Mouse (Mus musculus) telencephalon, adult 2 months (tissue): Measurements from ENCODE around the gene Rundc3a.
"Not testable (repeated sequence)": the region's sequence is repeated elsewhere in the genome, so short reads cannot be mapped to it uniquely, and the experiment has no call there.

Source experiments
- DNase-seq: peaks from one replicate; pipeline ENCODE4 v3.0.0-alpha.2; 2011; ENCODE audit warnings: low read depth, low spot score

Rundc3a gene

DNA sequence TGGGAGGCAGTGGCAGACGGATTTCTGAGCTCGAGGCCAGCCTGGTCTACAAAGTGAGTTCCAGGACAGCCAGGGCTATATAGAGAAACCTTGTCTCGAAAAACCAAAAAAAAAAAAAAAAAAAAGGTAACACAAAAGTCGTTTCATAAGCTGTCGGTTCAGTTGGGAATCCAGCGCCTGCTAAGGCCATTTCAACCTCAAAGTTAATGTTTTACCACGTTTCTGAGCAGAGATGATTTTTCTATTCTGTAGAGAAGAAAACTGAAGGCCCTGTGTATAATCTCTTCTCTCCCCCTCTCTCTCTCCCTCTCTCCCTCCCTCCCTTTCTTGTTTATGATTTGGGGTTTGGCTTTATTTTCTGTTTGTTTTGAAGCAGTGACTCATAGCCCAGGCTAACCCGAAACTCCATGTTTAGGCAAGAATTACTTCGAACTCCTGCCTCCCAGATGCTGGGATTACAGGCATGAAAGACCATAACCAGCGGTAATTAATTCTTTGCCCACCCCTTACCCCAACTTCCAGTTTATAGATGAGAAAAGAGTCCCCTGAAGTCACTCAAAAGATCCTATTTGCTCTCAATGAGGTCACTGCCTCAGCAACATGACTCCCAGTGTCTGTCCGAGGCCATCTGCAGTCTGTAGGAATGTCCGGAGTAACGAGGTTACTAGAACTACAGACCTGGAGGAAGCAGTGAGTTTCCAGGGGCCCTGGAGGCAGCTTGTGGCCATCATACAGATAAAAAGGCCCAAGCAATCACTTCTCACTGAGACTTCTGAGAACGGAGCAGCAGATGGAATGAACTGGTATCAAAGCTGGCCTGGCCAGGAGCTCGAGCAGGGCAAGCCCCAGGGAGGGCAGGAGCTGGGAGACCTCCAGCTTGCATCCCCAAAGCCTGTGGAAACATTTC is 15.9 kb downstream of the Rundc3a start:
- DNase-seq, result no peak

DNA sequence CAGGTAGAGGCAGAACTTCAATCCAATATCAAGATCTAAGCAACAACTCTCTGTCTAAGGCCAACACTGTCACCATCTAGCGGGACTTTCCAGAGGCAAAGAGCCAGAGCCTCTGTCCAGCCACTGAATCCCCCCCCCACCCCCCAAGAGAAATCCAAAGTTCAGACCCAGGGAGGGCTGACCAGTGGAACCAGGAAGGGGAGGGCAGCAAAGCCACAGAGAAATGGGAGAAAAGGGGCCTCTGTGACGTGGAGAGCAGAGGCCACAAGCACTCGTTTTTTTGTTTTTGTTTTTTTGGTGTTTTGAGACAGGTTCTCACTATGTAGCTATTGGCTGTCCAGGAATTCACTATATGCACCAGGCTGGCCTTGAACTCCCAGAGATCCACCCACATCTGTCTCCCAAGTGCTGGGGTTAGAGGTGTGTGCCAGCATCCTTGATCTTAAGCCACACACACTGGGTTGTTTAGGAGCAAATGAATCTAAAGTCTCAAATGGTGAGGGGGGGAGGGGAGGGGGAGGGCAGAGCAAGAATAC is 16.7 kb downstream of the Rundc3a start:
- DNase-seq, result no peak

GRCm38 (mm10) chr11:102410345-102410744 is 17.1 kb downstream of the Rundc3a start:
- not testable (repeated sequence) for DNase-seq

DNA sequence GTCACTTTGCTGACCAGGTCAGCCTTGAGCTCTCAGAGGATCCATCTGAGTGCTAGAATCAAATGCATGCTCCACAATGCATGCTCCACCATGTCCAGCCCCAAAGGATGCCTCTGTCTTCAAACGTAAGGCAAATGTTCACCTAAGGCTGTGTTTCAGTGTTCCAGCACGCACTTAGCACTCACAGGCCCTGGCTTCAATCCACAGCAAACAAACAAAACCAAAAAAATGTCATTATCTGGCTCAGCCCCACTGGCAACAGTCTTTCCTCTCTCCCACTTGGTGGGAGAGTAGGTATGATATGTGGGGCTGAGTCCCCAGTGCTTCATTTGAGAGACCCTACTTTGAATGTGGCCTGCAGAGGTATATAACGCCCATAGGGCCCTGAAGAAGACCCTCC is 17.9 kb downstream of the Rundc3a start:
- DNase-seq, result no peak

- peak; percentile 85 for DNase-seq
These were observed 18.5 kb downstream of the Rundc3a start for GRCm38 (mm10) chr11:102411704-102412103.

- DNase-seq, result no peak
These were observed 19.9 kb downstream of the Rundc3a start for GRCm38 (mm10) chr11:102413059-102413458.

DNA sequence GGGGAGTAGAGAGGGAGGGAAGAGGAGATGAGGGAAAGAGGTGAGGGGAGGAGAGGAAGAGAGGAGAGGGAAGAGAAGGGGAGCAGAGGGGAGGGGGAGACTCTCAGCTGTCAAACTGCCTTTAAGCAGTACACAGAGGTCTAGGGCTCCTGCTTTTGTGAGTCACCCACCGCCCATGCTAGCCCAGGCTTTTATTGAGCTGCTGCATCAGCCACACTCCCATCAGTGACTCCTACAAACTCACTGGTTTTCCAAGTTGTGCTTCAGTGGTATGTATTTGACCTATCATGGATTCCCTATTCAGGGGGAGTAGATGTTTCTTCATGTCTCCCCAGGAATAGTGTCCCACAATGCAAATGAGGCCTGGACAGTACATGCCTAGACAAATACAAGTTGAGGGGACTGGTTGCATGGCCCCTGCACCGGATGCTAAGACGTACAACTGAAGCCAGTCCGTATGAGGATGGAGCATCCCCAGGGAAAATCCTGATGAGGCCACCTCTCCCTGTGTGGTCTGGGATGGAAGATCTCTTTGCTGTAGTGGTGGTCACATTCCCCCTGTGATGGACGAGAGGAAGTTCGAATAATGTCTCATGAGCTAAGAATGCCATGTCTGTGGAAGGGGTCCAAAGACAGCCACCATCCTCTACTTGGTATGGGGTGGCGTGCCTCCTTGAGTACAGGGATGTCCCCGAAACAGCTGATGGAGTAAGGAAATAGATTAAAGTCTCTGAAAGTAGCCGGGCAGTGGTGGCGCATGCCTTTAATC is 22.0 kb downstream of the Rundc3a start:
- no peak for DNase-seq

DNA sequence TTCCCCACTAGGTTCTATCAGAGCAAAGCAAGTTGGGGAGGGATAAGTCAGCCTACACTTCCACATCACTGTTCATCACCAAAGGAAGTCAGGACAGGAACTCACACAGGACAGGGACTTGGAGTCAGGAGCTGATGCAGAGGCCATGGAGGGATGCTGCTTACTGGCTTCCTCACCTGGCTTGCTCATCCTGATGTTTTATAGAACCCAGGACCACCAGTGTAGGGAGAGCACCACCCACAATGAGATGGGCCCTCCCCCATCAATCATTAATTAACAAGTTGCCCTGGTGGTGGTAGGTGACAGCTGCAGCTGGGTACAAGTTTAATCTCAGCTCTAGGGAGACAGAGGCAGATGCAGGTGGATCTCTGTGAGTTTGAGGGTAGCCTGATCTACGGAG is 24.0 kb downstream of the Rundc3a start:
- no peak for DNase-seq

- DNase-seq, result no peak
These were observed 25.7 kb downstream of the Rundc3a start for GRCm38 (mm10) chr11:102418887-102419286.

- no peak for DNase-seq
These were observed 28.4 kb downstream of the Rundc3a start for GRCm38 (mm10) chr11:102421559-102421958.

GRCm38 (mm10) chr11:102424666-102425065 is 31.5 kb downstream of the Rundc3a start:
- no peak for DNase-seq

GRCm38 (mm10) chr11:102425555-102426316 is 32.5 kb downstream of the Rundc3a start:
- no peak for DNase-seq

DNA sequence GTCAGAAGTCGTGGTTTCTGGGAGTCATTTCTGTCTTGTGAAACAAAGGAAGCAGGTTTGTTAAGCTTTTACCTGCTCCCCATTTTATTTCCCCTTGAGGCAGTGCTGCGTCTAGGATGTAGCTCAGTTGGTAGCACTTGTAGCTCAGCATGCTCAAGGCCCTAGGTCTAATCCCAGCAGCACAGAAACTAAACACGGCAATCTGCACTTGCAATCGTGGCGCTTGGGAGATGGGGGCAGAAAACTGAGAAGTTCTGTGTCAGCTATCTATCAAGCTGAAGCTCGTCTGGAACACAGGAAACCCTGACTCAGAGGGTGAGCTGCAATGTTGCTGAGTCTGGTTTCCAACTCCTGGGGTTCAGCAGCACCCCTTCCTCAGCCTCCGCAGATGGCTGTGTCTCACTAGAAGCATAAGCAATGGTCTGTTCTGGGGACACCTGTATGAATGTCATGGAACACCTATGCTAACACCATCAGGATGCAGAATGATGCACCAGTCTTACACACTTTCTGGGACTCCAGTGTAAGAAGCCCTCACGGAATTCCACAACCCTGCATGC is 35.9 kb downstream of the Rundc3a start:
- DNase-seq, result no peak

DNA sequence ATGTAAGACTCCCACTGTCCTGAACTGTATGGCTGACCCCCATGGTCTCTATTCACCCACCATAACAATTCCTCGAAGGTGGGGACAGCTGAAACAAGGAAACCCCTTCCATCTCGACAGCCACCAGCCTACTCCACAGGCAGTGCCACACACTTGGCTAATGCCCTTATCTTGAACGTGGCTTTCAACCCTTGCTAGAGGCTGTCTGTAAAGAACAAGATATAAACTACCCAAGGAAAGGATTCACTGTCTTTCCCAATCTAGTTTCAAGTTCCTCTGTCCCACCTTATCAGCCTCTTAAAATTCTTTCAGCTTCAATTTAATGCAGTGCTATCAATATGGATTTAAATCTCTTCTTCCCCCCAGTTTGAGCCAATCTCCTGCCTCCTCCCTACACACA is 36.3 kb downstream of the Rundc3a start:
- no peak for DNase-seq

DNA sequence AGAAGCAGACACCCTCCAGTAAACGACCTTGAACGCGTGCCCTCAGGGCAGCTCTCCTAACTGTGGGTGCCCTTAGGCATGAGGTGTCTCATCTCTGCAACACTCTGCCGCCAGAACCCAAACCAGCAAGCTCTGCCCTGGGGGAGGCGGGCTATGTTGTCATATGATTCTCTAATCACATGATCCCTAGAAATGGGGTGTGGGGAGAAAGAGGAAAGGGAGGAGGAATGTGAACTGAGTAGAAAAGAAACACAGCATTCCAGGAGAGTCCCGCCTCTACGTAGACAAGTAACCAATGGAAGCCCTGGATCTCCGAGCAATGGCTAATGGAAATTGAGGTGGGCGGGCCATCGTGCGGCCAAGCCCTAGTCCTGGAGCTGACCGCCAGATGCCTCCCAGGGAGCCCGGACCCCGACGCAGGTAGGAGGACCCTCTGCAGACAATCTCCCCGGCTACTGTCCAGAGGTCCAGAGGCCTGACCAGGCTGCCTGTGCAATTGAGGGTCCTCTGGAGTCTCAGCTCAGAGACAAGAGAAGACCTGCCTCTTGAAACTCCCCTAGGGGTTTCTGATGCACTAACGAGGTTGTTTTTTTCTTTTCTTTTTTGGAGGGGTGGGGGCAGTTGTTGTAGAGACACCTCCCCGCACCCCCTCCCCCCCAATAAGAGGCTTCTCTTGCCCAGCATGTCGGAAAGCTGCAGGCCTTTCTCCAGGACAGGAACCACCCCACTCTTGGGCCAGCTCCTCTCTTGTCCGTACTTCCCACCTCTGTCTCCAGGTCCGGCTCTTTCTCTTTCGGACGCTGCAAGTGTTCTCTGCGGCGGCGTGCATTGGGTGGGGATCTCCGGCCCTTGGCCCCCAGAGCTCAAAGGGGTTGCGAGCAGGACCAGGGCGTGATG is 37.2 kb downstream of the Rundc3a start, which contains the start of gene Grn:
Gene Grn, plus strand, starts transcription at position 195 of the 897 bp plus-strand sequence.
- DNase-seq, result peak; percentile 97

GRCm38 (mm10) chr11:102431018-102431645 is 37.9 kb downstream of the Rundc3a start:
- no peak for DNase-seq

DNA sequence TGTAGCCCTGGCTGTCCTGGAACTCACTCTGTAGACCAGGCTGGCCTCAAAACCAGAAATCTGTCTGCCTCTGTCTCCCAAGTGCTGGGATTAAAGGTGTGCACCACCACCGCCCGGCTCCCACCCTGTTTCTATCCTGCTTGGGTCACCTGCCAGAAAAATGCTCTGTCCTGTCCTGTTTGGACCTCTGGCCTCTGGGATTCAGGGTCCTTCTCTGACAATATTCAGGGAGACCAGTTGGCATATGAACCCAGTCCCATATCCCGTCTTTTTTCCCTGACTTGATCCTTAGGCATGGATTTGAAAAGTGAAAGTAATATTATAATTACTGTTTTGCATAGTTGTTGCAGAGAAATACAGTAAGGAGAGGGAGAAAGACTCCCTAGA is 38.5 kb downstream of the Rundc3a start:
- DNase-seq, result no peak

- DNase-seq, result no peak
These were observed 39.1 kb downstream of the Rundc3a start for GRCm38 (mm10) chr11:102432115-102432843.

GRCm38 (mm10) chr11:102432896-102433295 is 39.7 kb downstream of the Rundc3a start:
- no peak for DNase-seq
